Mouse (Mus musculus) cortical plate, adult 2 months (tissue): Measurements from ENCODE around the gene Fbxl17.

Source experiments
- CTCF ChIP-seq: fragments of 200-500 bp; IDR thresholded peaks from 2 replicates; pipeline ENCODE4 v1.5.1; 2011; ENCODE audit warnings: mild to moderate bottlenecking, control low read depth, low read length; ENCODE audit not compliant: insufficient read depth; ENCODE audit errors: extremely low read depth
- POLR2A ChIP-seq: fragments of 200-500 bp; IDR thresholded peaks from 2 replicates; pipeline ENCODE4 v1.6.1; 2011; ENCODE audit warnings: mild to moderate bottlenecking, low read length, control low read depth; ENCODE audit not compliant: insufficient read depth; ENCODE audit errors: extremely low read depth

- TF ChIP-seq POLR2A (no peak), CTCF (no peak)
Measured at GRCm38 (mm10) chr17:63362196-63362595, 137.6 kb downstream of the Fbxl17 start.
